Mouse (Mus musculus): ENCODE measurements around the gene Rai14.

DNA sequence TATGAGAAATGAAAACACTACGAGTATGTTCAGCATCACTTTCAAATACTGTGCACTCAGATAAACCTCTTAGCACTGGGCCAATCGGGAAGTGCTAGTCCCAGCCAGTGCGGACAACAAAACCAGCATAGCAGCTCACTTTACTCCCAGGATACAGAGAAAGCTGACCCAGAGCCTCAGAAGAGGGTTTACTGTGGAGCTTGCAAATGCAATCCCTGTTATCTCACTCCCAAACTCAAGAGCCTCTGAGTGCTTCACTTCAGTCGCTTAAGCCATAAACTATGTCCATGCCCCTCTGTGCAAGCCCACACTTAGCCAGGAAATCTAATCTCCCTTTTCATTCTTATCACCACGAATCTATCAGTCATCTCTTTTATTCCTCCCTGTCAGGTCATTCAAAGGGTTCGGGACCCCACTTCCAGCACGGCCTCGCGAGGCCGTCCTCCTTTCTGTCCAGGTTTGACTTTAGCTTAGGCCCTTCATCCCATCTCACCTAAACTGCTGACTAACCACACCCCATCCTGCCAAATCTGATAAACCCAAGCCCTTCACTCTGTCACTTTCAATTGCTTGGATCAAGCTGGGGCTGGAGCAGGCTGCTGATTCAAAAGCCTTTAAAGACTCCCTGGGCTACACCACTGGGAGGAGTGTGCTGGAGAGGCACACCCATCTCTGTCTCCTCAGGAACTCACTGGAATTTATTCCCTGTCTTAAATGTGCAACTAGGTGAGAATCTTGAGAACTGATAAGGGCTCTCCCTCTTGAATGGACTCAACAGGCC lies 46.1 kb downstream of the Rai14 start:
- no peak for TF ChIP-seq CTCF (IDR thresholded peaks at IDR 0.05; ENCODE audit: low read depth)
- TF ChIP-seq EP300 (IDR thresholded peaks at IDR 0.05; ENCODE audit: low read depth), result no peak

Data from liver, postnatal 0 days (tissue).